Comparison of ENCODE assay signal across 7 mouse cellular contexts in the genomic region with DNA sequence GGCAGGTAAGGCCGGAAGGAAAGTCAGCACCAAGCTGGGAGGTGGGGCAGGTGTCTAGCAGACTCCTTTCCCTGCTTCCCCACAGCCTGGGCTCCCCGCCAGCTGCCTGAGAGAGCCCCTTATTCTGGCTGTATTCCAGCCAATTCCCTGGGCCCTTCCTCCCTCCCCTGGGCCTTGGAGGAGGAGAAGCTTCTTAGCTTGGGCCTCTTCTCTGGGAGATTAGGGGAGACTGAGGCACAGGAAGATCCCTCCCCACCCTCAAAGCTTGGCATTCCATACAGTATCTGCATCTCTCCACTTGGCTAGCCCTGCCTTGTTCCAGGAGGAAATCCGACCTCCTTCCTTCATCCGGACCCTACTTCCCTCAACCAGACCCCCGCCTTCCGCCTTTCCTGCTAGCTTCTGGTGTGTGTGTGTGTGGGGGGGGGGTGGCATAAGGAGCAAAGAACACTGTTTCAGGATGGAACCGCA. TPM values are rescaled to one million over a fixed set of nuclear protein-coding genes. Genes with fewer than 3 reads are reported as not detected.
DNase-seq lines count a peak whose midpoint lies in the region; ATAC-seq lines count a peak whose summit lies in the region.

No protein-coding gene starts in this region.

- peak overlapping the region; percentile 97 for H3K4me3 ChIP-seq in neural tube, embryonic 11.5 days (ENCODE audit: low read depth, low read length)
- H3K4me3 ChIP-seq in embryonic facial prominence, embryonic 13.5 days: peak overlapping the region; percentile 93
- H3K4me3 ChIP-seq in hindbrain, embryonic 10.5 days: peak overlapping the region; percentile 94
- H3K4me3 ChIP-seq in liver, embryonic 15.5 days (replicated peaks): 0 out of 2 replicates have a peak overlapping the region, but pooled peaks have one; percentile 59

- peaks cover 20% of the 10 kb centered on the region for H3K4me1 ChIP-seq in neural tube, embryonic 11.5 days (ENCODE audit: control insufficient read depth, insufficient read depth, low read length)
- H3K4me1 ChIP-seq in embryonic facial prominence, embryonic 13.5 days: peaks cover 47% of the 10 kb centered on the region
- peaks cover 58% of the 10 kb centered on the region for H3K4me1 ChIP-seq in hindbrain, embryonic 10.5 days (replicated peaks)
- peaks cover 27% of the 10 kb centered on the region for H3K4me1 ChIP-seq in liver, embryonic 15.5 days (replicated peaks)

- peaks cover 9% of the 10 kb centered on the region; the same call in 1 of the 2 replicates for H3K27me3 ChIP-seq in neural tube, embryonic 11.5 days (ENCODE audit: control insufficient read depth, insufficient read depth, low read length)
- H3K27me3 ChIP-seq in embryonic facial prominence, embryonic 13.5 days: peaks cover 8% of the 10 kb centered on the region
- peaks cover 47% of the 10 kb centered on the region for H3K27me3 ChIP-seq in hindbrain, embryonic 10.5 days (ENCODE audit: insufficient read depth, poor library complexity, severe bottlenecking)
- H3K27me3 ChIP-seq in liver, embryonic 15.5 days: peaks cover 91% of the 10 kb centered on the region

- ATAC-seq in neural tube, embryonic 11.5 days (ENCODE audit: insufficient read depth, low FRiP score, low TSS enrichment): no peak
- ATAC-seq in embryonic facial prominence, embryonic 13.5 days (ENCODE audit: insufficient number of reproducible peaks, insufficient read depth, low FRiP score, low TSS enrichment, low read depth): no peak; the same call in 1 of the 2 replicates
- no peak for ATAC-seq in liver, embryonic 15.5 days (ENCODE audit: insufficient read depth)

- peaks cover 4% of the 10 kb centered on the region for H3K36me3 ChIP-seq in neural tube, embryonic 11.5 days (ENCODE audit: control insufficient read depth, insufficient read depth, low read length)
- H3K36me3 ChIP-seq in embryonic facial prominence, embryonic 13.5 days: peaks cover 30% of the 10 kb centered on the region
- peaks cover 33% of the 10 kb centered on the region for H3K36me3 ChIP-seq in hindbrain, embryonic 10.5 days
- no peaks in the 10 kb centered on the region for H3K36me3 ChIP-seq in liver, embryonic 15.5 days (replicated peaks)

- H3K9me3 ChIP-seq in neural tube, embryonic 11.5 days (ENCODE audit: control insufficient read depth, low read length): no peaks in the 10 kb centered on the region
- H3K9me3 ChIP-seq in embryonic facial prominence, embryonic 13.5 days: no peaks in the 10 kb centered on the region
- no peaks in the 10 kb centered on the region for H3K9me3 ChIP-seq in hindbrain, embryonic 10.5 days
- H3K9me3 ChIP-seq in liver, embryonic 15.5 days (replicated peaks): no peaks in the 10 kb centered on the region

- peak overlapping the region; percentile 98 for H3K9ac ChIP-seq in neural tube, embryonic 11.5 days (ENCODE audit: low read length)
- peak overlapping the region; percentile 98 for H3K9ac ChIP-seq in embryonic facial prominence, embryonic 13.5 days
- H3K9ac ChIP-seq in liver, embryonic 15.5 days: no peak overlapping the region

- no peak for DNase-seq in neural tube, embryonic 11.5 days (ENCODE audit: low spot score)
- DNase-seq in neural tube, embryonic 10.5 days (ENCODE audit: extremely low spot score, low spot score): no peak
- no peak for DNase-seq in hindbrain, embryonic 10.5 days (ENCODE audit: low spot score)
- DNase-seq in urinary bladder, postnatal 10 days (ENCODE audit: low spot score): no peak
- no peak for DNase-seq in frontal cortex, postnatal 14 days (ENCODE audit: low spot score in 2 of 2)

- 19% methylated on average over 7 of the region's 7 CpGs for WGBS in neural tube, embryonic 11.5 days
- WGBS in embryonic facial prominence, embryonic 13.5 days: 4% methylated on average over 7 of the region's 7 CpGs
- WGBS in hindbrain, embryonic 10.5 days: 21% methylated on average over 7 of the region's 7 CpGs
- 27% methylated on average over 7 of the region's 7 CpGs for WGBS in liver, embryonic 15.5 days (ENCODE audit: insufficient replicate concordance)

- H3K4me2 ChIP-seq in neural tube, embryonic 11.5 days (ENCODE audit: low read depth): peak overlapping the region; percentile 90
- H3K4me2 ChIP-seq in embryonic facial prominence, embryonic 13.5 days: peak overlapping the region; percentile 84
- peak overlapping the region; percentile 83; the same call in 1 of the 2 replicates for H3K4me2 ChIP-seq in liver, embryonic 15.5 days

- H3K27ac ChIP-seq in neural tube, embryonic 11.5 days (ENCODE audit: low read depth, low read length): no peak overlapping the region
- H3K27ac ChIP-seq in embryonic facial prominence, embryonic 13.5 days: peak overlapping the region; percentile 95
- peak overlapping the region; percentile 99 for H3K27ac ChIP-seq in hindbrain, embryonic 10.5 days
- H3K27ac ChIP-seq in liver, embryonic 15.5 days (replicated peaks): no peak overlapping the region

RNA-seq across cellular contexts. Expression of gene Fam171a2, which starts 1.6 kb away (rescaled TPM):
- 11.6 and 12.0 TPM in 2 replicates for polyA plus RNA-seq in neural tube, embryonic 11.5 days (2014; fragmentation: Nextera tagmentation; extraction: Ambion mirVana)
- 8.1 and 8.2 TPM in 2 replicates for polyA plus RNA-seq in embryonic facial prominence, embryonic 13.5 days (2015; fragmentation: Nextera tagmentation; extraction: Ambion mirVana)
- 5.2 and 8.3 TPM in 2 replicates for polyA plus RNA-seq in hindbrain, embryonic 10.5 days (2016; fragmentation: Nextera tagmentation; extraction: Ambion mirVana)
- 0.28 and 0.61 TPM in 2 replicates for polyA plus RNA-seq in liver, embryonic 15.5 days (2015; fragmentation: Nextera tagmentation; extraction: Ambion mirVana)

RNA-seq across cellular contexts. Expression of gene Grn, which starts 15.8 kb away (rescaled TPM):
- 54.2 and 54.8 TPM in 2 replicates for polyA plus RNA-seq in neural tube, embryonic 11.5 days (2014; fragmentation: Nextera tagmentation; extraction: Ambion mirVana)
- polyA plus RNA-seq in embryonic facial prominence, embryonic 13.5 days (2015; fragmentation: Nextera tagmentation; extraction: Ambion mirVana): 124 and 126 TPM in 2 replicates
- 76.8 and 88.9 TPM in 2 replicates for polyA plus RNA-seq in hindbrain, embryonic 10.5 days (2016; fragmentation: Nextera tagmentation; extraction: Ambion mirVana)
- 94.8 and 121 TPM in 2 replicates for polyA plus RNA-seq in liver, embryonic 15.5 days (2015; fragmentation: Nextera tagmentation; extraction: Ambion mirVana)

RNA-seq across cellular contexts. Expression of gene Itga2b, which starts 24.0 kb away (rescaled TPM):
- 5.3 and 6.1 TPM in 2 replicates for polyA plus RNA-seq in neural tube, embryonic 11.5 days (2014; fragmentation: Nextera tagmentation; extraction: Ambion mirVana)
- 6.2 and 6.7 TPM in 2 replicates for polyA plus RNA-seq in embryonic facial prominence, embryonic 13.5 days (2015; fragmentation: Nextera tagmentation; extraction: Ambion mirVana)
- 5.6 and 8.3 TPM in 2 replicates for polyA plus RNA-seq in hindbrain, embryonic 10.5 days (2016; fragmentation: Nextera tagmentation; extraction: Ambion mirVana)
- 26.9 and 35.1 TPM in 2 replicates for polyA plus RNA-seq in liver, embryonic 15.5 days (2015; fragmentation: Nextera tagmentation; extraction: Ambion mirVana)

RNA-seq across cellular contexts. Expression of gene Slc25a39, which starts 38.2 kb away (rescaled TPM):
- 174 and 184 TPM in 2 replicates for polyA plus RNA-seq in neural tube, embryonic 11.5 days (2014; fragmentation: Nextera tagmentation; extraction: Ambion mirVana)
- 191 and 195 TPM in 2 replicates for polyA plus RNA-seq in embryonic facial prominence, embryonic 13.5 days (2015; fragmentation: Nextera tagmentation; extraction: Ambion mirVana)
- 236 TPM in 2 replicates for polyA plus RNA-seq in hindbrain, embryonic 10.5 days (2016; fragmentation: Nextera tagmentation; extraction: Ambion mirVana)
- 451 and 525 TPM in 2 replicates for polyA plus RNA-seq in liver, embryonic 15.5 days (2015; fragmentation: Nextera tagmentation; extraction: Ambion mirVana)

RNA-seq across cellular contexts. Expression of gene Rundc3a, which starts 52.7 kb away (rescaled TPM):
- polyA plus RNA-seq in neural tube, embryonic 11.5 days (2014; fragmentation: Nextera tagmentation; extraction: Ambion mirVana): 46.7 and 51.5 TPM in 2 replicates
- 3.6 and 5.2 TPM in 2 replicates for polyA plus RNA-seq in embryonic facial prominence, embryonic 13.5 days (2015; fragmentation: Nextera tagmentation; extraction: Ambion mirVana)
- 23.5 and 57.0 TPM in 2 replicates for polyA plus RNA-seq in hindbrain, embryonic 10.5 days (2016; fragmentation: Nextera tagmentation; extraction: Ambion mirVana)
- polyA plus RNA-seq in liver, embryonic 15.5 days (2015; fragmentation: Nextera tagmentation; extraction: Ambion mirVana): 2.2 and 2.4 TPM in 2 replicates

Comparison
In these comparisons a context has a peak if more than half of its experiments do, and no peak if none do; other contexts are left out.
1. H3K27ac ChIP-seq: peak in embryonic facial prominence, embryonic 13.5 days (single experiment) and hindbrain, embryonic 10.5 days (single experiment); none in neural tube, embryonic 11.5 days (single experiment) and liver, embryonic 15.5 days (single experiment).
2. Peak in every context shown above with its lines, with median percentiles within 50 percentile points of each other: H3K4me2 ChIP-seq and H3K4me3 ChIP-seq.